Mouse (Mus musculus): Measurements from ENCODE around the gene Itgb5. TPM values are rescaled to one million over a fixed set of nuclear protein-coding genes. Genes with fewer than 3 reads are reported as not detected.

Itgb5 gene
- total RNA-seq, 4 experiments from 2014 or later: 98.7 to 124 (median 105) TPM

- DNase-seq (ENCODE audit: low spot score in 2 of 2): peak; percentile 49 to 71
These were observed 48.7 kb downstream of the Itgb5 start for GRCm38 (mm10) chr16:33878041-33878783.

DNA sequence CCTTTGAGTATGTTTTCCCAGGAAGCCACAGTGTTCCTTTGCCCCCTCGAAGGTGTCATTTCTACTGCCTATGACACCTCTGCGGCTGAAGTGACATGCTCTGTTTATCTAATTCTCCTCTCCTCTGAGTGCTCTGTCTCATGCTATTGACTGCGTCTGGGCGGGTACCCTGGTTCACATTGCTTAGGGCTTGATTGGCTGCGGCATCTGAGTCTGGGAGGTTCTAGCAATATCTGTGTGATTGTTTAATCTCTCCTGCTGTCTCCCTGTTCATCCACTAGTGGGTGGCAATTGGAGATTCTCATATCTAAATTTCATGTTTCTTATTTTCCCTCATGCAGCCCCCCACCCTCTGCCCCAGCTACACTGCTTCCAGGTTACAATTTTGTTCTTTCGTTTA lies 49.6 kb downstream of the Itgb5 start:
- no peak for DNase-seq (ENCODE audit: low spot score in 2 of 2)

GRCm38 (mm10) chr16:33879556-33879955 lies 50.1 kb downstream of the Itgb5 start:
- DNase-seq (ENCODE audit: low spot score in 2 of 2): no peak

DNA sequence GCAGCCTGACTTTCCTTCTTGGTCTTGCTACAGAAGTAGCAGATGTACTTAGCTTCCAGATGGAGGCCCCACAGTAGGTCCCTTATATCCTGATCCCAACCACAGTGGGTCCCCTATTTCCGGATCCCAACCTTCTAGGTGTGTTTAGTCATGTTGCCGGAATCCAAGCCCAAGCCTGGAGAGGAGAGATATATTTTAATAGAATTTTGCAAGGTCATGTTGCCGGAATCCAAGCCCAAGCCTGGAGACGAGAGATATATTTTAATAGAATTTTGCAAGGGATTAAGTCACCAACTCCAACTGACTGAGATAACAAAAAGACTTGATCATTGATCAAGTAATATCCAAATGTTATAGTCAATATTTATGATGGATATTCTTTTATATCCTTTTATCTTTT lies 51.3 kb downstream of the Itgb5 start:
- DNase-seq (ENCODE audit: low spot score in 2 of 2): no peak

DNA sequence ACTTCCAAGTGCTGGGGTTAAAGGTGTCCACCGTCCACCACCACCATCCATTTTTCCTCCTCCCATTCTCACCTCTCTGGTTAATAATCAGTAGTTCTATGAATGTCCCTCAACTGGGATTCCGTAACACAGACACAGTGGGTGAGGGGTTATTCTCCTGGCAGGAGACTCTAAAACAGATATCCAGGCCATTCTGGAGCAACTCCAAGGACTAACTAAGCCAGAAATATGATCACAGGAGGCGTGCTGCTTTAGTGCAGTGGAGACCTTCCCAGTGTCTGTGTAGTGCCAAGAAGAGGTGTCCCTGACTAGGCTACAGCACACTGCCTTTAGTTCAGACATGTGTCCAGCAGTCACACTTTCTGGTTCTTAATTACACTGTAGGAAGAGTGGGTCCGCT lies 53.1 kb downstream of the Itgb5 start:
- peak; percentile 59 to 70 for DNase-seq (ENCODE audit: low spot score in 2 of 2)

GRCm38 (mm10) chr16:33883046-33883975 lies 53.8 kb downstream of the Itgb5 start:
- no peak for DNase-seq (ENCODE audit: low spot score in 2 of 2)

GRCm38 (mm10) chr16:33884201-33884600 lies 54.7 kb downstream of the Itgb5 start:
- no peak for DNase-seq (ENCODE audit: low spot score in 2 of 2)

- DNase-seq (ENCODE audit: low spot score in 2 of 2): no peak
These were observed 55.6 kb downstream of the Itgb5 start for GRCm38 (mm10) chr16:33885021-33885471.

GRCm38 (mm10) chr16:33885671-33886328 lies 56.3 kb downstream of the Itgb5 start:
- DNase-seq (ENCODE audit: low spot score in 2 of 2): no peak

- no peak for DNase-seq (ENCODE audit: low spot score in 2 of 2)
These were observed 57.2 kb downstream of the Itgb5 start for GRCm38 (mm10) chr16:33886665-33887064.

DNA sequence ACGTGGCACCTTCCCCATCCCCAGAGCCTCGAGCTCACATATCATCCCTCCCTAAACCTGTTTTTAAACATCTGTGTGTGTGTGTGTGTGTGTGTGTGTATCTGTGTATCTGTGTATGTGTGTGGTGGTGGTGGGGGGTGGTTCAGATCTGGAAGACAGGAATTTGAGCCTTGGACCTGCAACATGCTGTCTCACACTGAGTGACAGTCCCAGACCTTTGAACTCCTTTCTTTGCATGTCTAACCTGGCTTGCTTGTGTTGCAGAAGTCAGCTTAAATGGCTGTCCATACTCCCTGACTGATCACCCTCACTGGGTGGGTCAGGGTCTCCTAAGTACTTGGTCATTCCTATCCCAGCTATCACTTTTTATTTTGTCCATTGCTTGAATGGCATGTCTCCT lies 58.5 kb downstream of the Itgb5 start:
- DNase-seq (ENCODE audit: low spot score in 2 of 2): no peak

DNA sequence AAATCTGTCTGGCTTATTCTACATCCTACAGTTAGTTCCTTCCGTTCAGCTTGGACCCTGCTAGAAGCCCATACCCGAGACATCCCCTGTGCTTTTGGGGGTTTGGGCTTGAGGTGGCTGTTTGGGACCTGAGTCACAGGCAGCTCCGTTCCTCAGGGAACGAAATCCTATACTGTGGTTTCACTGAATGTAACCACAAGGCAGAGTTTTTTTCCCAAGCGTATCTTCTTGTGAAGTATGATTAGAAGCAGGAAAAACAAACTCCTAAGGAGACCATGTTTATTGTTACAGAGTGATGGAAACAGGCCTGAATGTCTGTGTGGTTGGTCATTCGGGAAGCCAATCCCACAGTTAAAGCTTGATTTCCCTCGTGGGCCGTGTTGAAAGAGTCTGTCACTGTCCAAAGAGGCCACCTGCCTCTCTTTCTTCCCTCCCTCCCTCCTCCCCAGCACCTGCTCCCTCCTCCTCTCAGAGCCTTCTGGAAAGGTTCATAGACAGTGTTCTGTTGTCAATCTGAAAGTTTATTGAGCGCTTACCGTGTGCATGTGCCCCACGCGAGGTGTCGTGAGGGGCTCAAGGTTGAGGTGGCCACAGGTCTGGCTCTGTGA lies 59.6 kb downstream of the Itgb5 start:
- no peak for DNase-seq (ENCODE audit: low spot score in 2 of 2)

DNA sequence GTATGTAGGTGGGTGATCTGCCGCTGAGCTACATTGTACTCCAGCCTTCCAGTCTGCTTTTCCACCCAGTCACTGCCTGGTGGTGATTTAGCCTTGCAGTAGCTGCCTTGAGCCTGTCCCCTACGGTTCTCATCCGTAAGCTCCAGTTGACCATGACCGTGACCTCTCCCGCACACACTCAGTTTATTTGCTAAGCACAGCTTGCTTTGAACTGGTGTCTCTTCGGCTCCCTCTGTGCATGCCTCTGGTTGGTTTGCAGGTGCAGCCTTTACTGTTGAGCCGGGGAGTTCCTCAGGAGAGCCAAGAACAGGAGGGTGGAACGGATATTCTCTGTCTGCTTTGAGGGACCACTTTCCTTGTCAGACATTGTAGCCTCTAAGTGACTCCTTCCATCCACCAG lies 61.6 kb downstream of the Itgb5 start:
- DNase-seq (ENCODE audit: low spot score in 2 of 2): no peak

DNA sequence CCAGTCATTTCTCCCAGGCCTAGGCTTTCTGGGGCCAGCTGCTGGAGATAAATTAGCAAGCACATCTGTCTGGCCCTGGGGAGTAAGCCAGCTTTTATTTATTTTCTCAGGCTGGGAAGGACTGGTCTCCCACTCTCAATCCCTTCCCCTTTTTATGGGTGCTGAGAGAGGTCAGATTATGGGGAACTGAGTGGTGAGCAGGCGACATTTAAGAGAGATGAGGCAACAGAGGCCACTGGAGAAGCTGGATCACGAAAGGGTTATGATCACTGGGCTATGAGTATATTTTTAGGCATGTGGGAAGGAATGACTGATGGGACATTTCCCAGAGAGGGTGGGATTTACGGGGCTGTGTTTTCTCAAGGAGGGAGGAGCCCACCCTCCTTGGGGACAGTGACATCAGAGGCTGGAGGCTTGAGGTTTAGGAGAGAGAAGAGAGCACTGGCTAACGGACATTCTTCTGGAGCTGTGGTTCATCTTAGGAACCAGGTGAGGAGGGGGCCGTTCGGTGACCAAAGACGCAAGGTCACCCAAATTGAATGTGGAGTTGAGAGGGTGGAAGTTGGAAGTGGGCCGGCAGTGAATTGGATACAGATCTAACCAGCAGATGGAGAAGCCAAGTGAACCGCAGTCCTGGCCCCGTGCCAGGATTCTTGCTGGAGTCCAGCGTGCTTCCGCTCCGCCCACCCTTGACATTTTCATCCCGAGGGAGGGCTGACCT lies 62.3 kb downstream of the Itgb5 start:
- DNase-seq (ENCODE audit: low spot score in 2 of 2): peak; percentile 84 to 90

DNA sequence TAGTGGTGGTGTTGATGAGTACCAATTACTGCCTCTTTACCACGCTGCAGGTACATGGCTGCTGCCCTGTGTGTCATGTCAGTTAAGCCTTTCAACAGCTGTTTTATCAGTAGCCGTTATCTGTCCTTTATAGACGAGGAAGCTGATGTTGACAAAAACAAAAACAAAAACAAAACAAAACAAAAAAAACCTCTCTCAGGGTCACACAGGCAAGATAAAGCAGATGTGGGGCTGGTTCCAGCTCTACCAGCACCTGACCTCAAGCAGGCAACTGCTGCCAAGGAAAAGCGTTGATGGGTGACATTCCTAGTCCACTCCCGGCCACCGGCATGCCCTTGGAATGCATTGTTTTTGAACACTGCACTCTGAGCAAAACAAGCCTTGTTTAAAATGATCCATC lies 63.1 kb downstream of the Itgb5 start:
- DNase-seq (ENCODE audit: low spot score in 2 of 2): no peak

GRCm38 (mm10) chr16:33893796-33894195 lies 64.3 kb downstream of the Itgb5 start:
- no peak for DNase-seq (ENCODE audit: low spot score in 2 of 2)

GRCm38 (mm10) chr16:33894449-33894848 lies 65.0 kb downstream of the Itgb5 start:
- no peak for DNase-seq (ENCODE audit: low spot score in 2 of 2)

DNA sequence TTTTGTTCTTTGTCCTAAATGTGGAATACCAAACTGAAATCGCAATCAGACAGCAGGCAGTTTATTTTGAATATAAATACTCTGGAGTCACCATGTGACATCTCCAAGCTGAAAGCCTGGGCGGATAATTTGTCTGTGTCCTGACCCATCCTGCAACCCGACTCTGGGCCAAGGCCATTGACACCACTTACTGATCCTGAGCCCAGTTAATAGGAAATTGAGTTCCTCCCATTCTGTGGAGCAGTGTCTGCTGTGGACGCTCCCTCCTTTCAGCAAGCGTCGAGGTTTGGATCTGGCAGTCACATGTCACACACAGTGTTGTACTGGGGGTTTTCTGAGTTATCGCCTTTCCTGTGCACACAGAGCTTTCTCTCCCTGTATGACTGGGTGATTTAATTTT lies 66.2 kb downstream of the Itgb5 start:
- DNase-seq (ENCODE audit: low spot score in 2 of 2): peak in 1 of 2 experiments; percentile 57

GRCm38 (mm10) chr16:33896801-33897200 lies 67.3 kb downstream of the Itgb5 start:
- no peak for DNase-seq (ENCODE audit: low spot score in 2 of 2)

DNA sequence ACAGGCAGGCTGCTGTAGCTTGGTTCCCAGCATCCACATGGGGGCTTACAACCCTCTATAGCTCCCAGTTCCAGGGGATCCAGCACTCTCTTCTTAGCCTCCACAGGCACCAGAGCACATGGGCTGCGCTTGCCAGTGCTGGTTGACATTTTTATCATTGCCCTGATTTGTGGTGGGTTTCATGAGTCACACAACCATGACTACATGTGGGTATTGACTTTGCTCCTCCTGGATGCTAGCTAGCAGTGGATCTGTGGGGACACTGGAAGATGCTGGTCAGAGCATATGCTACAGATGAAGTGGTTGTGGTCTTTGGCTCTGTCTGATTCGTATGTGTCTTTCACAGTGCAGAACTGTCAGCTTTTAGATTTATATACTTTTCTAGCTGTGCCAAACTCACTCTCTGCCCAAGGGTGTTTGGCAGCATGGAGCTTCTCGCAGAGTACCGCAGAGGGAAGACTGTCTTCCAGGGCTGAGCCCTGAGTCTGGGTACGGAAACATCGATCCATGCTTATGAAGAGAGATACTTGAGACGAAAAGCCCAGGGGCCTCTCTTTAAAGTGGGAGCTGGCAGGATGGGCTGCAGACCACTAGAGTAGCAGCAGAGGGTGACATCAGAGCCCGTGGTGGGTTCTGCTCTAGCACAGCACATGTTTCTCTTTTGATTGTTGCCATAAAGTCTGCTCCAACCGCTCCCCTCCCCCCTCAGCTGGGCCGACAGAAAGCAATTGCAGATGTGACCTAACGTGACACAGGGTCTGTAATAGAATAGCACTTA lies 74.4 kb downstream of the Itgb5 start:
- DNase-seq (ENCODE audit: low spot score in 2 of 2): no peak
